In genomic region chr19:32259048-32259447, GRCm38 (mm10) we compare ENCODE assay signal across 25 mouse cellular contexts.
DNase-seq lines count a peak whose midpoint lies in the region; ATAC-seq and TF ChIP-seq lines count a peak whose summit lies in the region.
"Had no signal": no experiment of that assay in that cellular context is flagged by ENCODE, and none has a peak within 500 bp of the region (broad histone marks: within the 10 kb centered on the region; RNA-seq: fewer than 3 reads in every experiment).

No protein-coding gene starts in this region.

- TF ChIP-seq EP300 in lung, postnatal 0 days (IDR thresholded peaks at IDR 0.05), result no peak

- no peak for DNase-seq in liver
- DNase-seq in B cell, adult 2 months, result peak; percentile 24 to 42
- no peak for DNase-seq in lung, postnatal 0 days (ENCODE audit: low spot score)
- no peak for DNase-seq in urinary bladder, postnatal 36 days (ENCODE audit: low spot score in 2 of 2)
- DNase-seq: adrenal gland, postnatal 14 days; cerebellum, adult 8-10 months; heart, adult 11 months; heart, postnatal 14 days; kidney, adult 9 months; layer of hippocampus, postnatal 36 days; midbrain, embryonic 14.5 days; right cerebral cortex, postnatal 25 days; thymus, postnatal 25 days had no signal

- no peak for ATAC-seq in liver, embryonic 15.5 days (ENCODE audit: insufficient read depth)
- peak; percentile 37; the same call in 1 of the 2 replicates for ATAC-seq in monocyte, adult 5-6 weeks (replicated peaks; ENCODE audit: insufficient number of reproducible peaks, low FRiP score, low TSS enrichment, poor library complexity, severe bottlenecking)
- ATAC-seq in lung, postnatal 0 days, result no peak
- ATAC-seq: activated CD4-positive, CD25-positive, alpha-beta regulatory T cell, adult 4 months; intestine, embryonic 15.5 days had no signal

- no peaks in the 10 kb centered on the region for H3K27me3 ChIP-seq in liver, embryonic 15.5 days
- H3K27me3 ChIP-seq in lung, postnatal 0 days (replicated peaks; ENCODE audit: insufficient read depth, low read length), result no peaks in the 10 kb centered on the region
- H3K27me3 ChIP-seq: heart, embryonic 12.5 days; hindbrain, embryonic 15.5 days; intestine, embryonic 15.5 days; limb, embryonic 15.5 days; lung, embryonic 15.5 days; megakaryocyte, embryonic 14.5 days had no signal

- 0 out of 2 replicates have a peak overlapping the region, but pooled peaks have one; percentile 46 for H3K27ac ChIP-seq in liver, embryonic 15.5 days (replicated peaks)
- 0 out of 2 replicates have a peak overlapping the region, but pooled peaks have one; percentile 33 for H3K27ac ChIP-seq in brown adipose tissue, adult 24 weeks (replicated peaks; ENCODE audit: low read depth, low read length)
- no peak overlapping the region for H3K27ac ChIP-seq in lung, postnatal 0 days (ENCODE audit: low read length)
- H3K27ac ChIP-seq: embryonic facial prominence, embryonic 10.5 days; hindbrain, embryonic 15.5 days; intestine, embryonic 15.5 days; limb, embryonic 15.5 days; lung, embryonic 15.5 days had no signal

- H3K9me3 ChIP-seq in liver, embryonic 15.5 days (replicated peaks), result no peaks in the 10 kb centered on the region
- H3K9me3 ChIP-seq in lung, postnatal 0 days (ENCODE audit: low read length), result no peaks in the 10 kb centered on the region
- H3K9me3 ChIP-seq: embryonic facial prominence, embryonic 10.5 days; heart, embryonic 12.5 days; hindbrain, embryonic 15.5 days; intestine, embryonic 15.5 days; limb, embryonic 15.5 days; lung, embryonic 15.5 days; megakaryocyte, embryonic 14.5 days had no signal

- no peak overlapping the region for H3K9ac ChIP-seq in liver, embryonic 15.5 days
- no peak overlapping the region for H3K9ac ChIP-seq in lung, postnatal 0 days (replicated peaks; ENCODE audit: low read depth)
- H3K9ac ChIP-seq: heart, embryonic 12.5 days; hindbrain, embryonic 15.5 days; intestine, embryonic 15.5 days; limb, embryonic 15.5 days; lung, embryonic 15.5 days had no signal

- TF ChIP-seq CTCF in lung, postnatal 0 days (IDR thresholded peaks at IDR 0.05), result no peak

- WGBS in liver, embryonic 15.5 days (ENCODE audit: insufficient replicate concordance), result 68% methylated on average over 4 of the region's 4 CpGs
- 90% methylated on average over 4 of the region's 4 CpGs for WGBS in lung, postnatal 0 days

- H3K4me2 ChIP-seq in liver, embryonic 15.5 days, result no peak overlapping the region
- no peak overlapping the region for H3K4me2 ChIP-seq in lung, postnatal 0 days (replicated peaks; ENCODE audit: low read depth, low read length)
- H3K4me2 ChIP-seq: heart, embryonic 12.5 days; hindbrain, embryonic 15.5 days; intestine, embryonic 15.5 days; limb, embryonic 15.5 days; lung, embryonic 15.5 days had no signal

- H3K4me3 ChIP-seq in liver, embryonic 15.5 days (replicated peaks), result no peak overlapping the region
- H3K4me3 ChIP-seq in brown adipose tissue, adult 24 weeks (ENCODE audit: insufficient read depth, low read depth, low read length), result no peak overlapping the region
- H3K4me3 ChIP-seq in lung, postnatal 0 days (ENCODE audit: low read depth, low read length), result no peak overlapping the region
- H3K4me3 ChIP-seq: embryonic facial prominence, embryonic 10.5 days; heart, embryonic 12.5 days; hindbrain, embryonic 15.5 days; intestine, embryonic 15.5 days; layer of hippocampus, adult 2 months; limb, embryonic 15.5 days; lung, embryonic 15.5 days had no signal

- H3K36me3 ChIP-seq in liver, embryonic 15.5 days (replicated peaks), result no peaks in the 10 kb centered on the region
- no peaks in the 10 kb centered on the region for H3K36me3 ChIP-seq in lung, postnatal 0 days (ENCODE audit: insufficient read depth, low read length)
- H3K36me3 ChIP-seq: embryonic facial prominence, embryonic 10.5 days; hindbrain, embryonic 15.5 days; intestine, embryonic 15.5 days; limb, embryonic 15.5 days; lung, embryonic 15.5 days had no signal

- peaks cover 83% of the 10 kb centered on the region for H3K4me1 ChIP-seq in liver, embryonic 15.5 days (replicated peaks)
- H3K4me1 ChIP-seq in brown adipose tissue, adult 24 weeks (ENCODE audit: control insufficient read depth, insufficient read depth, insufficient read length, low read length), result peaks cover 7% of the 10 kb centered on the region
- H3K4me1 ChIP-seq in lung, postnatal 0 days (ENCODE audit: insufficient read depth, low read depth, low read length), result peaks cover 10% of the 10 kb centered on the region; the same call in 1 of the 2 replicates

Comparison
In these comparisons a context has a peak if more than half of its experiments do, and no peak if none do; other contexts are left out.
1. DNase-seq: peak in B cell, adult 2 months (2 of 2); none in liver (single experiment), lung, postnatal 0 days (single experiment) and urinary bladder, postnatal 36 days (0 of 2).